Mouse (Mus musculus): ENCODE data around the gene Vac14.

Vac14 gene

GRCm38 (mm10) chr8:110741816-110742451, 123.5 kb downstream of the Vac14 start:
- DNase-seq (ENCODE audit: extremely low read depth, low read depth, low spot score) = no peak

- DNase-seq (ENCODE audit: extremely low read depth, low read depth, low spot score) = no peak
These were observed 124.0 kb downstream of the Vac14 start for GRCm38 (mm10) chr8:110742452-110742818.

- DNase-seq (ENCODE audit: extremely low read depth, low read depth, low spot score) = no peak
These were observed 126.8 kb downstream of the Vac14 start for GRCm38 (mm10) chr8:110745162-110745561.

- no peak for DNase-seq (ENCODE audit: extremely low read depth, low read depth, low spot score)
These were observed 128.3 kb downstream of the Vac14 start for GRCm38 (mm10) chr8:110746661-110747060.

- no peak for DNase-seq (ENCODE audit: extremely low read depth, low read depth, low spot score)
These were observed 131.2 kb downstream of the Vac14 start for GRCm38 (mm10) chr8:110749500-110750170.

- DNase-seq (ENCODE audit: extremely low read depth, low read depth, low spot score) = no peak
These were observed 131.9 kb downstream of the Vac14 start for GRCm38 (mm10) chr8:110750269-110750668.

- DNase-seq (ENCODE audit: extremely low read depth, low read depth, low spot score) = peak; percentile 65
These were observed 133.1 kb downstream of the Vac14 start for GRCm38 (mm10) chr8:110751490-110751889.

GRCm38 (mm10) chr8:110754713-110755112, 136.3 kb downstream of the Vac14 start:
- no peak for DNase-seq (ENCODE audit: extremely low read depth, low read depth, low spot score)

- DNase-seq (ENCODE audit: extremely low read depth, low read depth, low spot score) = no peak
These were observed 137.3 kb downstream of the Vac14 start for GRCm38 (mm10) chr8:110755511-110756170.

- DNase-seq (ENCODE audit: extremely low read depth, low read depth, low spot score) = no peak
These were observed 137.8 kb downstream of the Vac14 start for GRCm38 (mm10) chr8:110756196-110756595.

- no peak for DNase-seq (ENCODE audit: extremely low read depth, low read depth, low spot score)
These were observed 142.0 kb downstream of the Vac14 start for GRCm38 (mm10) chr8:110760280-110760940.

GRCm38 (mm10) chr8:110761185-110761584, 142.8 kb downstream of the Vac14 start:
- no peak for DNase-seq (ENCODE audit: extremely low read depth, low read depth, low spot score)

- no peak for DNase-seq (ENCODE audit: extremely low read depth, low read depth, low spot score)
These were observed 143.6 kb downstream of the Vac14 start for GRCm38 (mm10) chr8:110761988-110762387.

GRCm38 (mm10) chr8:110764671-110765070, 146.3 kb downstream of the Vac14 start:
- no peak for DNase-seq (ENCODE audit: extremely low read depth, low read depth, low spot score)

GRCm38 (mm10) chr8:110767261-110767660, 148.9 kb downstream of the Vac14 start:
- DNase-seq (ENCODE audit: extremely low read depth, low read depth, low spot score) = no peak
